Mouse (Mus musculus) monocyte, adult 59 days (primary cell): ENCODE data around the gene Gmeb1. TPM values are rescaled to one million over a fixed set of nuclear protein-coding genes. Genes with fewer than 3 reads are reported as not detected.

Source experiments
- total RNA-seq, 2 experiments: library from RNA; stranded (reverse); gene quantifications; one replicate each; pipeline ENCODE4 v1.2.4; 2023

Gmeb1 gene
- total RNA-seq: 10 to 100 TPM; 28.9 TPM

GRCm38 (mm10) chr4:132261514-132262357 is at the start of gene Gmeb1:
Gene Gmeb1 (minus strand): TSS chr4:132261602.

GRCm38 (mm10) chr4:132302939-132303479 is 41.6 kb upstream of the Gmeb1 start, which contains the start of gene Rab42:
Gene Rab42 (minus strand): TSS chr4:132303385.

GRCm38 (mm10) chr4:132274156-132274862 is 12.9 kb upstream of the Gmeb1 start, which contains the start of gene Taf12:
Gene Taf12 (plus strand): TSS chr4:132274375.

GRCm38 (mm10) chr4:132211953-132212734 is 49.3 kb downstream of the Gmeb1 start, which contains the start of gene Ythdf2:
Gene Ythdf2 (minus strand): TSS chr4:132212303.

Other genes with a start within 250 kb of the Gmeb1 start
- gene Gm10300, start 186.9 kb downstream of the Gmeb1 start, total RNA-seq: 1 to 10 TPM in 1 of 2 experiments, under 1 TPM in 1; 0.76 to 1.1 TPM
- 10 to 100 TPM; 81.5 to 88.9 TPM for gene Epb41, start 186.3 kb downstream of the Gmeb1 start, total RNA-seq
- not detected for gene Oprd1, start 117.1 kb downstream of the Gmeb1 start, total RNA-seq
- 10 to 100 TPM; 62.6 to 62.9 TPM for gene Ythdf2, start 49.3 kb downstream of the Gmeb1 start, total RNA-seq
- 10 to 100 TPM; 26.9 to 28.2 TPM for gene Taf12, start 12.8 kb upstream of the Gmeb1 start, total RNA-seq
- 1 to 10 TPM in 1 of 2 experiments, not detected in 1; 1.2 TPM for gene Rab42, start 41.8 kb upstream of the Gmeb1 start, total RNA-seq
- 10 to 100 TPM; 35.1 to 35.6 TPM for gene Trnau1ap, start 67.9 kb upstream of the Gmeb1 start, total RNA-seq
- 10 to 100 TPM; 25.6 to 26.3 TPM for gene Rcc1, start 92.0 kb upstream of the Gmeb1 start, total RNA-seq
- gene Phactr4, start 160.9 kb upstream of the Gmeb1 start, total RNA-seq: 10 to 100 TPM; 31.4 to 34.2 TPM
- 1 to 10 TPM; 6.5 to 6.8 TPM for gene Med18, start 202.3 kb upstream of the Gmeb1 start, total RNA-seq
- gene Sesn2, start 248.9 kb upstream of the Gmeb1 start, total RNA-seq: 10 to 100 TPM; 23.1 to 25.2 TPM